Mouse (Mus musculus) liver, embryonic 15.5 days (tissue): ENCODE measurements at regions not wholly inside any gene's neighbourhood (a gene's known extent, or its start where the extent isn't known, plus 50 kb on each side); places are given as distances from the start of the nearest gene placed in this dataset.
"Not testable (repeated sequence)": the region's sequence is repeated elsewhere in the genome, so short reads cannot be mapped to it uniquely, and the experiment has no call there.

Experiments used
- ATAC-seq: fragments of 200-750 bp; cut with Nextera tagmentation; 2 replicates; pipeline ENCODE4 v1.8.0; 2017; ENCODE audit warnings: moderate number of reproducible peaks, mild to moderate bottlenecking, moderate library complexity; ENCODE audit not compliant: insufficient read depth
- H3K27ac ChIP-seq: fragments of 300-500 bp; sonication (generic); replicated peaks from 2 replicates; pipeline ENCODE4 v1.5.1; 2015; ENCODE audit warnings: mild to moderate bottlenecking, inconsistent platforms
- H3K27me3 ChIP-seq: fragments of 300-500 bp; sonication (generic); 2 replicates; pipeline ENCODE4 v1.6.1; 2015; ENCODE audit warnings: mild to moderate bottlenecking, inconsistent platforms
- H3K36me3 ChIP-seq: fragments of 300-500 bp; sonication (generic); replicated peaks from 2 replicates; pipeline ENCODE4 v1.6.1; 2015; ENCODE audit warnings: moderate library complexity, mild to moderate bottlenecking, inconsistent platforms
- H3K4me1 ChIP-seq: fragments of 300-500 bp; sonication (generic); replicated peaks from 2 replicates; pipeline ENCODE4 v1.6.1; 2015; ENCODE audit warnings: inconsistent platforms
- H3K4me2 ChIP-seq: fragments of 300-500 bp; sonication (generic); 2 replicates; pipeline ENCODE4 v1.6.1; 2015; ENCODE audit warnings: moderate library complexity, mild to moderate bottlenecking, inconsistent platforms
- H3K4me3 ChIP-seq: fragments of 300-500 bp; sonication (generic); replicated peaks from 2 replicates; pipeline ENCODE4 v1.5.1; 2015; ENCODE audit warnings: mild to moderate bottlenecking, inconsistent platforms
- H3K9ac ChIP-seq: fragments of 300-500 bp; sonication (generic); 2 replicates; pipeline ENCODE4 v1.6.1; 2015; ENCODE audit warnings: moderate library complexity, mild to moderate bottlenecking, inconsistent platforms
- H3K9me3 ChIP-seq: fragments of 300-500 bp; sonication (generic); replicated peaks from 2 replicates; pipeline ENCODE4 v1.6.1; 2016; ENCODE audit warnings: inconsistent platforms
- WGBS: fragments of 180-500 bp; shearing (Covaris S2); methylation state at CpG from one replicate; pipeline ENCODE4 v1.1.7; 2015; ENCODE audit warnings: mixed read lengths; ENCODE audit not compliant: insufficient replicate concordance; 5-methylcytosine and 5-hydroxymethylcytosine counted together

DNA sequence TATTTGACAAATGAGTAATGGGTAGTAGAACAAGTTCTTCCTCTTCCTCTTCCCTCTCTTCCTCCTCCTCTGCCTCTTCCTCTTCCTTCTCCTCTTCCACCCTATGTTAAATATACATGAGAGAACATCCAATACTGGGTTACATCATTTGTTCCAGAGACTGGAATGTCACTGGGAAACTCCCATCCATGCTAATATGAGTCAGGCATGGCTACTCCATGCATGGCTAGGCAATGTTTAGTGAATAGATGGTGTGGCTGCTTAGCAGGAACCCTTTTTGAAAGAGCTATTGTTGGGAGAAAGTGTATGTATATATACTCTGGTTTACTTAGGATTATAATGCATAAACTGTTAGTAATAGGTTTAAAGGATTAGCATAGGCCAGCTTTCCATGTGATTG is 554.3 kb upstream of the Sox11 start:
- H3K27me3 ChIP-seq, H3K4me2 ChIP-seq, H3K4me1 ChIP-seq, H3K27ac ChIP-seq, ATAC-seq, H3K4me3 ChIP-seq, H3K9me3 ChIP-seq, H3K9ac ChIP-seq, H3K36me3 ChIP-seq: not testable (repeated sequence)

DNA sequence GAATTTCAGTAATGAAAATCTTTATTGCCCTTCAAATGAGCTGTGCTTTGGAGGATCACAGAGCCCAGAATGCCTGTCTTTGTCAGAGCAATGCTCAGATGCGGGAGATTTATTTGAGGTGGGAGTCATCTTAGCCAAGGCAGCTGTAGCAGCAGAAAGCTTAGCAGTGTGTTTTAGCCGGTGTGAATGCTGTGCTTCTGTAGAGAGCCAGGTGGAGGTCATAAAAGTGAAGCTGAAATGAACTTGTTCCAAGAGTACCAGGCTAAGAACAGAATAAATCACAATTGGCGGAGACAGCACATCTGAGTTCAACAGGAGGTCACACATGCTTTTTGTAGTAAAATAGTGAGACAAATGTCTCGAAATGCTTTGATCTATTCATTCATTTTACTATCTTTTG is 539.3 kb upstream of the Sox11 start:
- ATAC-seq: no peak
- H3K27ac ChIP-seq: no peak overlapping the region
- H3K27me3 ChIP-seq: no peaks in the 10 kb centered on the region
- no peak overlapping the region for H3K9ac ChIP-seq
- H3K4me3 ChIP-seq: no peak overlapping the region
- no peak overlapping the region for H3K4me2 ChIP-seq
- H3K9me3 ChIP-seq: no peaks in the 10 kb centered on the region
- no peaks in the 10 kb centered on the region for H3K4me1 ChIP-seq
- WGBS: 48% methylated on average over 4 of the region's 4 CpGs
- no peaks in the 10 kb centered on the region for H3K36me3 ChIP-seq

DNA sequence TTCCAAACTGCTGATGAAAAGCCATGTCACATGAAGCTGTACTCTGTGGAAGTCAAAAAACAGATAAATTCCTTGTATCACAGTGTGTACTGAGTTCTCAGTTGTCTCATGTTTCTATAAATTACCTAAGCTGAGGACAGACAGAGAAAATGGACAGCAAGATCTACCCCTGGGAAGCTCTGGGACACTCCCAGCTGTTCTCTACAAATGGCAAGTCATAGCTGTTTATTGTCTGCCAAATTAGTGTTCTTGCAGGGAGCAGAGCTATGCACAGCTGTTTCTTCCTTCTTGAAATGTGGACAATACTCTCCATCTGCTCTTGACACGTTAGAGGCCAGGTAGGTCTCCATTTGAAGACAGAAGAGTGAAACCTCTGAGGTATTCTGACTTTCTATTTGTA is 524.0 kb upstream of the Sox11 start:
- H3K36me3 ChIP-seq: no peaks in the 10 kb centered on the region
- H3K4me3 ChIP-seq: no peak overlapping the region
- no peak for ATAC-seq
- no peak overlapping the region for H3K9ac ChIP-seq
- H3K27me3 ChIP-seq: no peaks in the 10 kb centered on the region
- H3K4me1 ChIP-seq: no peaks in the 10 kb centered on the region
- no peaks in the 10 kb centered on the region for H3K9me3 ChIP-seq
- WGBS: 39% methylated on average over 1 of the region's 1 CpGs
- H3K4me2 ChIP-seq: no peak overlapping the region
- H3K27ac ChIP-seq: no peak overlapping the region

DNA sequence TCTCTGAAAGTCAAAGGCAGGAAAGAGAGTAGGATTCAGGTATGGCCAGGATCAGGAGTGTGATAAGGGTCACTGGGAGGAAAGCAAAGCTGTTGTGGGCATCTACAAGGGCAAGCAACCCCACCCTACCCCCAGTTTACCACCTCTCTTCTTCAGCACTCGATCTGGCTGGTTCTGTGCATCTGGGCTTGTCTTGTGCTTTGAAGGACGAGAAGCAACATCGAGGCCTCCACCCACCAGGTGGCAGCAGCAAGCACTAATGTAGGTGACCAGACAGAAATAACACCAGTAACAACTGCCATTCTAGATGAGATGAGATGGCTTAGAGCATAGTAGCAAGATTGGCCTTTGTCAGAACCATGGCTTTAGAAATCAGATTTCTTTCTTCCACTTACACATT is 507.2 kb upstream of the Sox11 start:
- no peaks in the 10 kb centered on the region for H3K27me3 ChIP-seq
- H3K4me3 ChIP-seq: no peak overlapping the region
- no peak for ATAC-seq
- H3K9me3 ChIP-seq: no peaks in the 10 kb centered on the region
- no peak overlapping the region for H3K27ac ChIP-seq
- WGBS: 56% methylated on average over 3 of the region's 3 CpGs
- no peaks in the 10 kb centered on the region for H3K36me3 ChIP-seq
- H3K4me1 ChIP-seq: no peaks in the 10 kb centered on the region
- H3K4me2 ChIP-seq: no peak overlapping the region
- H3K9ac ChIP-seq: no peak overlapping the region

DNA sequence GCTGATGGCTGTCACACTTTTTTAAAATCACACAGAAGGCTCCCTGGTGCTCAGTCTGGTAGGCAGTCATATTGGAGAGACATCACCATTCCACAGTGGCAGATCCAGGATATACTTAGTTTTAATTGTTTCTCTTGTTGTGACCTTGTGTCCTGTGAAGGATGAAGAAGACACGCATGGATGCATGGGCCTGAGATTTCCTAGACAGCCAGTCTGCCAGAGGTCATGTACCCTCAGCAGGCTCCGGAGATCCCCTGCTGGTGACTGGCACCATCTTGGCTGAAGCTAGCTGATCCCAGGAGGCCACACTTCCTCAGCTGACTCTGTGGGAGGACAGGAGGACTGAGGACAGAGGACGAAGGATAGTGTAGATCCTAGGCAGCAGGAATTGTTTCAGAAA is 506.7 kb upstream of the Sox11 start:
- ATAC-seq: no peak
- H3K9me3 ChIP-seq: no peaks in the 10 kb centered on the region
- H3K9ac ChIP-seq: no peak overlapping the region
- 57% methylated on average over 3 of the region's 3 CpGs for WGBS
- H3K27me3 ChIP-seq: no peaks in the 10 kb centered on the region
- no peaks in the 10 kb centered on the region for H3K4me1 ChIP-seq
- H3K4me3 ChIP-seq: no peak overlapping the region
- no peak overlapping the region for H3K27ac ChIP-seq
- no peak overlapping the region for H3K4me2 ChIP-seq
- H3K36me3 ChIP-seq: no peaks in the 10 kb centered on the region

DNA sequence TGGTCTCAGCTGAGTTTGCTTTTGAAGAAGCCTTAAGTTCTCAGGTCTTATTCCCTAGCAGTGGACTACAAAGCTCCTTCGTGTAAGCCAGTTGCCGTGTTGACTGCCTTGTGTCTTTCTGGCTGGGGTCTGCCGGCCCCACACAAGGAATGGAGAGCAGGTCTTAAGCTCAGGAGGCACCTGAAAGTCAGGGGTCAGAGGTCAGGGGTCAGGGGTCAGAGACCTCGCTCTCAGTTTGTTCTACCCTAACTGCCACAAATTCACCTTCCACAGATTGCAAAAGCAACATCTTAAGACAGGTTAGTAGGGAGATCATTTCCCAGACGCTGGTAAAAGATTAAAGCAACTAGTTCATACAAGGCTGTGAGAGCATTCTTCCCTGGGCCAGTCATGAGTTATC is 505.8 kb upstream of the Sox11 start:
- H3K4me3 ChIP-seq: no peak overlapping the region
- no peaks in the 10 kb centered on the region for H3K27me3 ChIP-seq
- WGBS: 60% methylated on average over 5 of the region's 5 CpGs
- H3K27ac ChIP-seq: no peak overlapping the region
- H3K9me3 ChIP-seq: no peaks in the 10 kb centered on the region
- no peaks in the 10 kb centered on the region for H3K4me1 ChIP-seq
- no peaks in the 10 kb centered on the region for H3K36me3 ChIP-seq
- no peak overlapping the region for H3K9ac ChIP-seq
- no peak overlapping the region for H3K4me2 ChIP-seq
- no peak for ATAC-seq

DNA sequence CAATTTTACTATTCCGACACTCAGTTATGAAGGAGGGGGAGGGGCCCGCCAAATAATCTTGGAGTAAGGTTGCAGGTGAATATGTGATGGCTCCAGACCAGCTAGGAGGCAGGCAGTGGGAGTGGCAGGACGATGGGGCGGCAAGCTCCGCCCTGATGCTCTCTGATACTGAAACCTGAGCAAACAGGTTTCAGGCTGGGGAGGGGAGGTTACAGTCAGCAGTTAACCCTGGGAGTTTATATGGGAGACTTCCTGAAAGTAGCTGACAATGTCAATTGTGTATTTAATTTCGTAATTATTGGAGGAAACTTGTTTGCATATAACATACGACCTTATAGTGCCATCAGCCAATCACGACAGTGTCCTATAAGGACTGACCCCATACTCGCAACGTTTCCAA is 505.0 kb upstream of the Sox11 start:
- no peaks in the 10 kb centered on the region for H3K27me3 ChIP-seq
- no peaks in the 10 kb centered on the region for H3K9me3 ChIP-seq
- WGBS: 52% methylated on average over 10 of the region's 10 CpGs
- no peak overlapping the region for H3K4me3 ChIP-seq
- no peaks in the 10 kb centered on the region for H3K4me1 ChIP-seq
- ATAC-seq: no peak
- no peak overlapping the region for H3K9ac ChIP-seq
- no peaks in the 10 kb centered on the region for H3K36me3 ChIP-seq
- H3K27ac ChIP-seq: no peak overlapping the region
- no peak overlapping the region for H3K4me2 ChIP-seq

DNA sequence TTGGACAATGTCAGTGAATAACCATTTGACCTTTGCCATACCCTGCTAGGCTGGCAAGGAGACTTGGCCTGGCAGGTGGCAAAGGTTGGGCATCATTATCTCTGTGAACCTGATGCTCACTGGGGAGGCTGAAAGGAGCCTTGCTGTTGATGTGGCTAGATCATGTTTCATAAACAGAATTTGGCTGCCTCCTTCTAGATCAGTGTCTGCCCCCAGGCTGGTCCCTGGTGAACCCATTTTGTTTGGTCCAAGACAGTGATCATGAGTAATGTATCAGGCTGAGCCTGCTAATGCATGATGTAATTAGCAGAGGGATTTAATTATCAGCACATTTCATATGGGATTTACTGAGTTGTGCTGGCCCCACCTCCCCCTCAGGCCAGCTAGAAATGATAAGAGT is 502.6 kb upstream of the Sox11 start:
- no peak for ATAC-seq

DNA sequence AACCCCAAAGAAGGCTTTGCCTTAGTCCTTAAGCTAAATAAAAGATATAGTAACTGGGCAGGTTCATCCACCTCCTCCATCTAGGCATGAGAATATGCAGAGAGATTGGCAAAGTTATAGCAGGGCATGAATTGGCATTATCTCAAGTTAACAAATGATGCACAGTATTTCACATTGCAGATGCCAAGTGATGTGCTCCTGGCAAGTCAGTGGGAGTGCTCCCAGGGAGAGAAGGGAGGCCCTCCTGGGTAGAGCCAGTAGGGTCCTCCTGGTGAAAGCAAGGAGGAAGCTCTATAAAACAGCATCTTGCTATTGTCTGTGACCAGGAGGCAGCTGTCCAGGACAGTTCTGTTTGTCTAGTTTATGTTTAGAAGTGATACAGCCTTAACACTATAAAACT is 496.6 kb upstream of the Sox11 start:
- no peaks in the 10 kb centered on the region for H3K27me3 ChIP-seq
- no peaks in the 10 kb centered on the region for H3K36me3 ChIP-seq
- H3K4me1 ChIP-seq: no peaks in the 10 kb centered on the region
- H3K9ac ChIP-seq: no peak overlapping the region
- no peak overlapping the region for H3K4me3 ChIP-seq
- no peak overlapping the region for H3K4me2 ChIP-seq
- H3K27ac ChIP-seq: no peak overlapping the region
- no peaks in the 10 kb centered on the region for H3K9me3 ChIP-seq
- no peak for ATAC-seq

More for the DNA sequence above, 502.6 kb upstream of the Sox11 start:
- no peaks in the 10 kb centered on the region for H3K9me3 ChIP-seq
- no peaks in the 10 kb centered on the region for H3K4me1 ChIP-seq
- H3K9ac ChIP-seq: no peak overlapping the region
- no peaks in the 10 kb centered on the region for H3K36me3 ChIP-seq
- no peak overlapping the region for H3K4me3 ChIP-seq
- H3K4me2 ChIP-seq: no peak overlapping the region
- no peaks in the 10 kb centered on the region for H3K27me3 ChIP-seq
- no peak overlapping the region for H3K27ac ChIP-seq

DNA sequence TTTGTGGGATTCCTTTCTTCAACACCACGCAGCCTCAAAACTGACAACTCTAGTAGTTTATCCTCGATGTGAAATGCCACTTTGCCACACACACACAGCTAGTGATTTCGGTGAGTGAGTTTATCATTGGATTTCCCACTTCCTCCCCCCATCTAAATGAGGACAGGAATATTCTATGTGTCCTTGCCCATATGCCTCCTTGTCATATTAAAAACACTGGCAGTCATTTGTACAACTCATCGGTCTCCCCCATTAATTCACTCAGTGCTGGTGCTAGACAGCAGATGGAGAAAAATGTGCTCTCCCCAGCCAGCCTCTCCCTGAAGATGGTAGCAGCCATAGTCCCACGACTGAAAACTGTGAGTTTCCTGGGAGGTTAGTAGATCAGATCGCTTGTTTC is 496.0 kb upstream of the Sox11 start:
- Histone ChIP-seq H3K27me3 (no peaks in the 10 kb centered on the region), H3K4me2 (no peak overlapping the region), H3K4me3 (no peak overlapping the region), H3K27ac (no peak overlapping the region), H3K4me1 (no peaks in the 10 kb centered on the region), H3K9me3 (no peaks in the 10 kb centered on the region), H3K9ac (no peak overlapping the region), H3K36me3 (no peaks in the 10 kb centered on the region)
- 56% methylated on average over 6 of the region's 6 CpGs for WGBS
- ATAC-seq: no peak

DNA sequence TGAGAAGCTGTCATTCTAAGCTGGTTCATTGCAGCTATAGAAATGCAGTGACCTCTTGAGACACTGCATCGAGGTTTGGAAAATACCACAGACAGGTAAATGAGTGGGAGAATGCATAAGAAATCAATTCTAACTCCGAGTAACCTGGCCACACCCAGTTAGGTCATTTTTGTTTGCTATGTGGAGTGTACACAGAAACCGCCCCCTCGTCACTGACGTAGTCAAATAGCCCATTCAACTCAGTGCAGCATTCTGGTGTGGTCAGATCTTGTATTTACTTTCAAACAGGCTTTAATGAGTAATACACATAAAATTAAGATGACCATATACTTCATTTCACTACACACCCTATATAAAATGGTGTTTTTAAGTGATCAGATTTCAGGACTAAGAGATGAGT is 483.8 kb upstream of the Sox11 start:
- H3K4me2 ChIP-seq: no peak overlapping the region
- H3K4me3 ChIP-seq: no peak overlapping the region
- no peaks in the 10 kb centered on the region for H3K4me1 ChIP-seq
- H3K9me3 ChIP-seq: no peaks in the 10 kb centered on the region
- no peak for ATAC-seq
- no peaks in the 10 kb centered on the region for H3K36me3 ChIP-seq
- 42% methylated on average over 5 of the region's 5 CpGs for WGBS
- no peak overlapping the region for H3K27ac ChIP-seq
- H3K9ac ChIP-seq: no peak overlapping the region
- no peaks in the 10 kb centered on the region for H3K27me3 ChIP-seq

DNA sequence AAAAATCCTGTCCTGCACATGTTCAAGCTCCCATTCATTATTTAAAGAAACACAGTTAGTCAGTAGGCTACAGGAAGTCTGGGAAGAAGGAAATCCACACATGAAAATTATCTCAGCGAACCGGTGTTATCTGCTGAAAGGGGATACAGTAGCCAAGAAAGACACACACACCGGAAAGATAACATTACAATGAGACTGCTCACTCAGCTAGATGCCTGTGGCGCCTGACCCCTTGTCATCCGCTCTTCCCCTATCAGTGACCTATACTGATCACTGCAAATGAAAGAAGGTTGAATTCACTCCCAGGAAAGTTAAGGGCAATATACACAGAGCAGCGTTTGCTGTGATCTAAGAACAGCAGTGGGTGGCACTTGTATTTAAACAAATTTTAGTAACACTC is 481.0 kb upstream of the Sox11 start:
- Histone ChIP-seq H3K9ac (no peak overlapping the region), H3K4me1 (no peaks in the 10 kb centered on the region), H3K36me3 (no peaks in the 10 kb centered on the region), H3K4me3 (no peak overlapping the region), H3K4me2 (no peak overlapping the region), H3K27me3 (no peaks in the 10 kb centered on the region), H3K27ac (no peak overlapping the region), H3K9me3 (no peaks in the 10 kb centered on the region)
- WGBS: 12% methylated on average over 6 of the region's 6 CpGs
- no peak for ATAC-seq

DNA sequence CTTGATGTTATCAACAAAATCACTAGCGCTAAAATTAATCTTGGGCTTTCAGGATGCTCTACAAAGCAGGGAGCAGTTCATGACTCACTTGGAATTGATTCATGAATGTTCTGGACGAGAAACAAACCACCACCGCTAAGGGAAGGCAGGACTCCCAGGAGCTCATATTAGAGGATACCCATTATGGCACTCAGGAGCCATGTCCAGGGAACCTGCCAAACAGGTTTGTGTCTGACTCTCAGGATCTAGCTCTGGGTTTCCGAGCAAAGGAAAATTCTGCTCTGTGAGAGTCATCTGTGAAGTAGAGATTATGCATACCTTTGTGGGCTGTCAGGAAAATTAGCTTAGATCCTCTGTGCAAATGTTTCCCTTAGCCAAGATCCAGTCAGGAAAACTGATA is 454.3 kb upstream of the Sox11 start:
- no peaks in the 10 kb centered on the region for H3K4me1 ChIP-seq
- H3K36me3 ChIP-seq: no peaks in the 10 kb centered on the region
- WGBS: 48% methylated on average over 4 of the region's 4 CpGs
- no peaks in the 10 kb centered on the region for H3K27me3 ChIP-seq
- ATAC-seq: no peak
- H3K9ac ChIP-seq: no peak overlapping the region
- no peaks in the 10 kb centered on the region for H3K9me3 ChIP-seq
- H3K4me2 ChIP-seq: no peak overlapping the region
- no peak overlapping the region for H3K4me3 ChIP-seq
- no peak overlapping the region for H3K27ac ChIP-seq
